Mouse (Mus musculus) myocyte (in vitro differentiated cells): ENCODE results near the gene Gm11127. TPM values are rescaled to one million over a fixed set of nuclear protein-coding genes. Genes with fewer than 3 reads are reported as not detected.

ENCODE experiments used
- H3K27me3 ChIP-seq: one replicate; pipeline ENCODE4 v1.6.1; 2011; ENCODE audit not compliant: control insufficient read depth, insufficient read depth, insufficient read length
- H3K36me3 ChIP-seq: one replicate; pipeline ENCODE4 v1.6.1; 2011; ENCODE audit not compliant: control insufficient read depth, insufficient read depth
- H3K4me2 ChIP-seq: one replicate; pipeline ENCODE4 v1.6.1; 2011; ENCODE audit warnings: low read depth, control low read depth
- H3K4me3 ChIP-seq: one replicate; pipeline ENCODE4 v1.5.1; 2011; ENCODE audit warnings: mild to moderate bottlenecking, control low read depth, moderate library complexity
- H3K79me2 ChIP-seq: one replicate; pipeline ENCODE4 v1.6.1; 2011; ENCODE audit not compliant: control insufficient read depth, insufficient read depth
- H3ac ChIP-seq: one replicate; pipeline ENCODE4 v1.6.1; 2011; ENCODE audit not compliant: control insufficient read depth, insufficient read length
- CEBPB ChIP-seq: IDR thresholded peaks from 2 replicates; pipeline ENCODE4 v1.6.1; 2011; ENCODE audit warnings: mild to moderate bottlenecking, moderate library complexity; ENCODE audit not compliant: poor library complexity, insufficient read depth, severe bottlenecking
- E2F4 ChIP-seq: IDR thresholded peaks from one replicate; pipeline ENCODE4 v1.6.1; 2011; ENCODE audit warnings: mild to moderate bottlenecking, control low read depth, moderate library complexity; ENCODE audit not compliant: insufficient read depth
- MAX ChIP-seq: IDR thresholded peaks from one replicate; pipeline ENCODE4 v1.6.1; 2011; ENCODE audit warnings: low read depth, mild to moderate bottlenecking, control low read depth
- MYOD1 ChIP-seq, 3 experiments: IDR thresholded peaks; one replicate each; pipeline ENCODE4 v1.6.1; 2011; ENCODE audit warnings: control low read depth in 2 of 3, low read depth in 2 of 3, mild to moderate bottlenecking in 2 of 3, moderate library complexity in 1 of 3; ENCODE audit not compliant: insufficient read length in 2 of 3, control insufficient read depth in 1 of 3
- MYOG ChIP-seq, 3 experiments: IDR thresholded peaks; one replicate each; pipeline ENCODE4 v1.6.1; 2011; ENCODE audit warnings: control low read depth in 2 of 3, low read depth in 2 of 3, mild to moderate bottlenecking in 2 of 3; ENCODE audit not compliant: insufficient read length in 2 of 3, control insufficient read depth in 1 of 3, insufficient read depth in 1 of 3
- POLR2A ChIP-seq: IDR thresholded peaks from one replicate; pipeline ENCODE4 v1.6.1; 2011; ENCODE audit warnings: low read depth, mild to moderate bottlenecking, control low read depth, moderate library complexity; ENCODE audit not compliant: insufficient read length
- POLR2AphosphoS2 ChIP-seq: IDR thresholded peaks from one replicate; pipeline ENCODE4 v1.6.1; 2011; ENCODE audit warnings: low read depth, control low read depth; ENCODE audit not compliant: insufficient read length
- REST ChIP-seq: IDR thresholded peaks from one replicate; pipeline ENCODE4 v1.6.1; 2011; ENCODE audit warnings: mild to moderate bottlenecking, control low read depth, moderate library complexity; ENCODE audit not compliant: insufficient read depth, insufficient read length
- SRF ChIP-seq: IDR thresholded peaks from one replicate; pipeline ENCODE4 v1.6.1; 2011; ENCODE audit warnings: low read depth; ENCODE audit not compliant: control insufficient read depth, insufficient read length
- TCF12 ChIP-seq: IDR thresholded peaks from one replicate; pipeline ENCODE4 v1.6.1; 2011; ENCODE audit warnings: mild to moderate bottlenecking, control low read depth; ENCODE audit not compliant: poor library complexity, insufficient read depth, severe bottlenecking
- TCF3 ChIP-seq: IDR thresholded peaks from one replicate; pipeline ENCODE4 v1.6.1; 2011; ENCODE audit warnings: low read depth, control low read depth; ENCODE audit not compliant: insufficient read length
- USF1 ChIP-seq: IDR thresholded peaks from one replicate; pipeline ENCODE4 v1.6.1; 2011; ENCODE audit warnings: low read depth, mild to moderate bottlenecking, control low read depth, moderate library complexity
- polyA plus RNA-seq: library from polyadenylated mRNA; unstranded; fragments of >200 nt; fragmentation: generic; extraction: Trizol; gene quantifications from one replicate; pipeline ENCODE4 v1.2.1, GENCODE M21; 2012; ENCODE audit warnings: missing spikeins

Gene Gm11127
- polyA plus RNA-seq, 1 experiment, result 0.23 TPM

DNA sequence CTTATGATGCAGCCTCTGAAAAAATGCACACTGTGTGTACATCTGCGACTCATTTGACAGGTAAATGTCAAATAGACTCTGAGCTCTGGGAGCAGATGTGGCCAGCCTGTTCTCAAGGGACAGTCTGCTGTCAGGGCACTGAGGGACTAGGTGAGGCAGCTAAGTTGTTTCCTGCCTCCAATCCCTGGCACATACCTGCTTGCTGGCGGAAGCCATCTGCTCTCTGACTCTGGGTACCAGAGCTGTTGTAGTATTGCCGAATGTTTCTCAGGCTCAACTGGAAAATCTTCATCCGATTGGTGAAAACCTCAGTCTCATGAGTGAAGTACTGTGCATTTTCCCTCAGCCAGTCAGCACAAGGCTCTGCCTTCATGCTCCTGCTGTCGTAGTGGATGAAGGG lies 41.1 kb downstream of the Gm11127 start:
- no peak overlapping the region for H3K4me3 ChIP-seq
- no peak overlapping the region for H3ac ChIP-seq
- TF ChIP-seq SRF (no peak), REST (no peak), POLR2A (no peak), POLR2AphosphoS2 (no peak), MYOG (IDR thresholded peaks at IDR 0.05; ENCODE audit: control insufficient read depth in 1 of 3, insufficient read depth in 1 of 3, insufficient read length in 2 of 3, low read depth in 2 of 3) (no peak), MAX (no peak), MYOD1 (IDR thresholded peaks at IDR 0.05; ENCODE audit: control insufficient read depth in 1 of 3, insufficient read length in 2 of 3, low read depth in 2 of 3) (no peak), E2F4 (no peak), TCF3 (no peak), TCF12 (no peak), USF1 (no peak), CEBPB (no peak)
- H3K36me3 ChIP-seq, result peaks cover 3% of the 10 kb centered on the region
- peaks cover 64% of the 10 kb centered on the region for H3K79me2 ChIP-seq
- no peaks in the 10 kb centered on the region for H3K27me3 ChIP-seq
- H3K4me2 ChIP-seq, result no peak overlapping the region

DNA sequence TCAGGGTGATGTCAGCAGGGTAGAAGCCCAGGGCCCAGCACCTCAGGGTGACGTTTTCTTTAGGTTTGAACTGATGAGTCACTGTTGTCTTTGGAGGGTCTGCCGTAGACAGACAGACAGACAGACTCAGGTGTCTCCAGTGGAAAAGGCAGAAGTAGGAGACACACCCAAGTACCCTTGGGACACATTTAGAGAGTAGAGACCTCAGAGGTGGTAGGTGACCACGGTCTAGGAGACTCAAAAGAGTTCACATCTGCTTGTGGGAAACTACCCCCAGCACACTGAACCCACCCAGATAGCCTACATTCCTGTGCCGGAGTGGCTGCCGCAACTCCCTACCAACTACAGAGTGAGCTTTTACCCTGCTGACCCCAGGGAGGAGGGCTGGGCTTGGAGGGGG lies 43.2 kb downstream of the Gm11127 start:
- Histone ChIP-seq H3ac (no peak overlapping the region), H3K4me3 (no peak overlapping the region), H3K79me2 (peaks cover 49% of the 10 kb centered on the region), H3K27me3 (no peaks in the 10 kb centered on the region), H3K4me2 (no peak overlapping the region), H3K36me3 (peaks cover 3% of the 10 kb centered on the region)
- TF ChIP-seq SRF (no peak), REST (no peak), E2F4 (no peak), TCF3 (no peak), CEBPB (no peak), POLR2A (no peak), POLR2AphosphoS2 (no peak), MYOD1 (IDR thresholded peaks at IDR 0.05; ENCODE audit: control insufficient read depth in 1 of 3, insufficient read length in 2 of 3, low read depth in 2 of 3) (no peak), TCF12 (no peak), MAX (no peak), USF1 (no peak), MYOG (IDR thresholded peaks at IDR 0.05; ENCODE audit: control insufficient read depth in 1 of 3, insufficient read depth in 1 of 3, insufficient read length in 2 of 3, low read depth in 2 of 3) (no peak)

Other genes starting within 250 kb of the Gm11127 start
- 45.1 TPM for gene Ier3, start 236.7 kb downstream of the Gm11127 start, polyA plus RNA-seq
- 107 TPM for gene Flot1, start 235.1 kb downstream of the Gm11127 start, polyA plus RNA-seq
- gene Tubb5, start 220.1 kb downstream of the Gm11127 start, polyA plus RNA-seq, result 692 TPM
- 7.0 TPM for gene Mdc1, start 216.9 kb downstream of the Gm11127 start, polyA plus RNA-seq
- gene Nrm, start 197.1 kb downstream of the Gm11127 start, polyA plus RNA-seq, result 18.5 TPM
- 46.2 TPM for gene Ppp1r18, start 192.8 kb downstream of the Gm11127 start, polyA plus RNA-seq
- 29.4 TPM for gene Dhx16, start 178.6 kb downstream of the Gm11127 start, polyA plus RNA-seq
- 33.7 TPM for gene 2310061I04Rik, start 160.9 kb downstream of the Gm11127 start, polyA plus RNA-seq
- gene Atat1, start 148.3 kb downstream of the Gm11127 start, polyA plus RNA-seq, result 23.1 TPM
- 104 TPM for gene Mrps18b, start 142.0 kb downstream of the Gm11127 start, polyA plus RNA-seq
- gene Ppp1r10, start 141.9 kb downstream of the Gm11127 start, polyA plus RNA-seq, result 32.9 TPM
- gene Abcf1, start 88.6 kb downstream of the Gm11127 start, polyA plus RNA-seq, result 90.1 TPM
- 64.1 TPM for gene Gnl1, start 78.5 kb downstream of the Gm11127 start, polyA plus RNA-seq
- 14.1 TPM for gene Prr3, start 78.1 kb downstream of the Gm11127 start, polyA plus RNA-seq
- 0.47 TPM for gene H2-T24, start 37.8 kb downstream of the Gm11127 start, polyA plus RNA-seq
- 13.6 TPM for gene H2-T23, start 25.5 kb downstream of the Gm11127 start, polyA plus RNA-seq
- 22.1 TPM for gene H2-T22, start 15.6 kb downstream of the Gm11127 start, polyA plus RNA-seq
- not detected for gene Gm6034, start 15.4 kb downstream of the Gm11127 start, polyA plus RNA-seq
- not detected for gene Gm19684, start 63.3 kb upstream of the Gm11127 start, polyA plus RNA-seq
- gene Gm7030, start 71.1 kb upstream of the Gm11127 start, polyA plus RNA-seq, result not detected
- not detected for gene Gm8909, start 110.2 kb upstream of the Gm11127 start, polyA plus RNA-seq
- gene H2-T3, start 131.9 kb upstream of the Gm11127 start, polyA plus RNA-seq, result not detected
- gene Rpp21, start 199.7 kb upstream of the Gm11127 start, polyA plus RNA-seq, result 59.2 TPM
- gene Trim39, start 213.9 kb upstream of the Gm11127 start, polyA plus RNA-seq, result 5.5 TPM
- not detected for gene H2-M10.2, start 228.1 kb upstream of the Gm11127 start, polyA plus RNA-seq